Mouse (Mus musculus): ENCODE results near the gene Gtf2h5.

Gtf2h5 gene

DNA sequence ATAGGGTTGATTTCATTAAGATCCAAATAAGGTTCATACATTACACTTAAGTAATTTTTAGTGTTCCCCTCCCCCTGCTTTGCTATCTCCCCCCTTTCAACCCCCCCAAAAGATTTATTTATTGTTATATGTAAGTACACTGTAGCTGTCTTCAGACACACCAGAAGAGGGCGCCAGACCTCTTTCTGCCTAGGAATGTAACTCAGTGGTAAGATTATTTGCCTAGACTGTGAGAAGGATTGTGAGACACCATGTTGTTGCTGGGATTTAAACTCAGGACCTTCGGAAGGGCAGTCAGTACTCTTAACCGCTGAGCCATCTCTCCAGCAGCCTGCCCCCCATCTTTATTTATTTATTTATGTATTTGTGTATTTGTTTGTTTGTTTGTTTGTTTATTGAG is 31.4 kb downstream of the Gtf2h5 start:
- DNase-seq (ENCODE audit: inconsistent ontology term): no peak

- no peak for DNase-seq (ENCODE audit: inconsistent ontology term)
These were observed 34.1 kb downstream of the Gtf2h5 start for GRCm38 (mm10) chr17:6113653-6114052.

DNA sequence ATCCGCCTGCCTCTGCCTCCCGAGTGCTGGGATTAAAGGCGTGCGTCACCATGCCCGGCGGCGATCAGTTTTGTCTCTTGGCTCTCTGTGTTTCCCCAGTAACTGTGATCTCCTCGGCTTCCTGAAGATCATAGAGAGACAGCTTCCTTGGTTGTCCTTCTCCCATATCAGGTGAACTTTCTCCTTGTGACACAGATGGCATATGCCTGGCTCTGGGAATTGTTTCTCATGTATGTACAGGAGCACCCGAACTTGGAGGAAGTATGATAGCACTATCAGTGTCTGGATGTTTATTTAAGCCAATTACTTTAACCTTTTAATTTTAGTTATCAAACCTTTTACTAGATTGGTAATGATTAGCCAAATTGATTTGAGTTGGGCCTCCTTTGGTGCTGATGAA is 35.5 kb downstream of the Gtf2h5 start:
- DNase-seq (ENCODE audit: inconsistent ontology term): no peak

DNA sequence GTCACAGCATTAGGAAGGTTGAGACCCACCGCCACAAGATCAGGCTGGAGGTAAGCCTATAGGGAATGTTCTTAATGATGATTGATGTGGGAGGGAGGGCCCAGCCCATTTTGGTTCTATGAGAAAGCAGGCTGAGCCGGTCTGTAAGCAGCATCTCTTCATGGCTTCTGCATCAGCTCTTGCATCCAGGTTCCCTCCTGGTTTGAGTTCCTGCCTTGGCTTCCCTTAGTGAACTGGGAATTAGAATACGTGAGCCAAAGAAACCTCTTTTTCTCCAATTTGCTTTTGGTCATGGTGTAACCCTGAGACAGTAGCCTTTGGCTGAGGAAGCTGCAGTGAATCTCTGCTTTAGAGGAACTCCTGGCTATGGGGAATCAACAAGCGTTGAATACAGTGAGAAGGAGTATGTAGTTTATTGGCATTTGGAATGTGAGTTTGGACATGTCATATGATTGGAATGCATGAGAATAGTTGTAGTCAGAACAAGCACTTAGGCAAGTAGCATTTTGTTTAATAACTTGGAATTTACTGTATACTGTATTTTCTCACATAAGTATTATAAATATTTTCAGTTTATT is 37.7 kb downstream of the Gtf2h5 start:
- peak; percentile 62 for DNase-seq (ENCODE audit: inconsistent ontology term)

- DNase-seq (ENCODE audit: inconsistent ontology term): no peak
These were observed 38.3 kb downstream of the Gtf2h5 start for GRCm38 (mm10) chr17:6117917-6118316.

DNA sequence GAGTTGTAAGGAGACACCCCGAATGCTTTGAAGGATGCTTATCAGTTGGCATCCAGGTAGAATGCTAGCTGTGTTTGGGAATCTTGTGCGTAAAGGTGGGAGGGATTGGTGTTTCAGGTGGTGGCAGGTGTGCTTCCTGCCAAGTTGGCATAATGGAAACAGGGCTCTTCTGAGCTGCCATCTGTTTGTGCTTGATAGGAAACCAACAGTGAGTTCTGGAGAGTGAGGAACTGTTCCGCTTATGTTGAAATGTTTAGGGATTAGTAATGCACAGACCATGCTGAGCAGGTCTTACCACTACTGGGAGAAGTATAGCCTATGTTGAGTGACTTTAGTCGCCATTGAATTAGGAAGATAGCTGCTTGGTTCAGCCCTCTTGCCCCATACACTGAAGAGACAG is 39.3 kb downstream of the Gtf2h5 start:
- DNase-seq (ENCODE audit: inconsistent ontology term): no peak

GRCm38 (mm10) chr17:6123776-6124175 is 44.2 kb downstream of the Gtf2h5 start:
- DNase-seq (ENCODE audit: inconsistent ontology term): no peak

- DNase-seq (ENCODE audit: inconsistent ontology term): no peak
These were observed 45.9 kb downstream of the Gtf2h5 start for GRCm38 (mm10) chr17:6125441-6125840.

DNA sequence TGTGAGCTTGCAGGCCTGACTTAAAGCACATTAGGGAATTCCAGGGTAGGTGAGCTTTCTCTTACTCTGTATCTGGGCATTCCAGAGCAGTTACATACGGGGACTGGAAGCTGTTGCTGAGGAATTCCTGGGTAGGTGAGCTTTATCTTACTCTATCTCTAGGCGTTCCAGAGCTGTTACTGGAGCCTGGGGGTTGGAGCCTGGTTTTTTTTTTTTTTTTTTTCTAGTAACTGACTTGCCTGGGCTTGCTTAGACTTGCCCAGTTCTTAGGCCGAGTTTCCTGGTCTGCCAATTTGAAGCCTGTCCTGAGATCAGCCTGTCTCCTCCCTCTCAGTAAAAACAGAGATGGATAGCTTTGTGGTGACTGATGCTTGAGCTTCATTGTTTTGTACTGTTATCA is 48.5 kb downstream of the Gtf2h5 start:
- DNase-seq (ENCODE audit: inconsistent ontology term): peak; percentile 54

GRCm38 (mm10) chr17:6129361-6129760 is 49.8 kb downstream of the Gtf2h5 start:
- peak; percentile 64 for DNase-seq (ENCODE audit: inconsistent ontology term)

GRCm38 (mm10) chr17:6131083-6131482 is 51.5 kb downstream of the Gtf2h5 start:
- no peak for DNase-seq (ENCODE audit: inconsistent ontology term)
